Mouse (Mus musculus) embryonic facial prominence, embryonic 10.5 days (tissue): ENCODE data around the gene Chrnb2. TPM values are rescaled to one million over a fixed set of nuclear protein-coding genes. Genes with fewer than 3 reads are reported as not detected.

Experiments used
- polyA plus RNA-seq: library from polyadenylated mRNA; unstranded; fragments of >200 nt; fragmentation: Nextera tagmentation; extraction: Ambion mirVana; gene quantifications from 2 replicates; pipeline ENCODE4 v1.2.1, GENCODE M21; 2016

Gene Chrnb2
- polyA plus RNA-seq, 1 experiment from 2014 or later, result 3.7 TPM

Other genes with a start within 250 kb of the Chrnb2 start
- 0.62 and 0.88 TPM in 2 replicates for gene Kcnn3, start 244.5 kb downstream of the Chrnb2 start, polyA plus RNA-seq
- gene Adar, start 49.6 kb downstream of the Chrnb2 start, polyA plus RNA-seq, result 16.4 and 17.5 TPM in 2 replicates
- 12.7 and 13.2 TPM in 2 replicates for gene Ube2q1, start 9.0 kb upstream of the Chrnb2 start, polyA plus RNA-seq
- 2.5 and 2.7 TPM in 2 replicates for gene She, start 66.7 kb upstream of the Chrnb2 start, polyA plus RNA-seq
- gene Il6ra, start 148.6 kb upstream of the Chrnb2 start, polyA plus RNA-seq, result 0.41 and 0.61 TPM in 2 replicates
- gene Atp8b2, start 198.9 kb upstream of the Chrnb2 start, polyA plus RNA-seq, result 12.6 and 13.3 TPM in 2 replicates
- gene Hax1, start 234.1 kb upstream of the Chrnb2 start, polyA plus RNA-seq, result 200 and 206 TPM in 2 replicates